Comparison of ENCODE assay signal across 28 mouse cellular contexts in genomic region chr3:159348053-159348452, GRCm38 (mm10).
DNase-seq lines count a peak whose midpoint lies in the region; ATAC-seq and TF ChIP-seq lines count a peak whose summit lies in the region.
"Had no signal": no experiment of that assay in that cellular context is flagged by ENCODE, and none has a peak within 500 bp of the region (broad histone marks: within the 10 kb centered on the region; RNA-seq: fewer than 3 reads in every experiment).

No protein-coding gene starts in this region.

- H3K27me3 ChIP-seq in embryonic facial prominence, embryonic 11.5 days (ENCODE audit: control insufficient read depth, insufficient read depth, low read length), result no peaks in the 10 kb centered on the region
- H3K27me3 ChIP-seq in embryonic facial prominence, embryonic 10.5 days (replicated peaks; ENCODE audit: low read depth, poor library complexity, severe bottlenecking), result no peaks in the 10 kb centered on the region
- no peaks in the 10 kb centered on the region for H3K27me3 ChIP-seq in hindbrain, postnatal 0 days (ENCODE audit: insufficient read depth, low read length)
- no peaks in the 10 kb centered on the region for H3K27me3 ChIP-seq in hindbrain, embryonic 14.5 days (ENCODE audit: control insufficient read depth, insufficient read depth, low read length)
- H3K27me3 ChIP-seq in embryonic facial prominence, embryonic 14.5 days (replicated peaks; ENCODE audit: control insufficient read depth, insufficient read depth, low read length), result no peaks in the 10 kb centered on the region
- H3K27me3 ChIP-seq in kidney, embryonic 15.5 days, result no peaks in the 10 kb centered on the region
- H3K27me3 ChIP-seq: embryonic facial prominence, embryonic 15.5 days; limb, embryonic 15.5 days; midbrain, embryonic 13.5 days; neural tube, embryonic 13.5 days; Patski had no signal

- no peaks in the 10 kb centered on the region for H3K36me3 ChIP-seq in embryonic facial prominence, embryonic 11.5 days (replicated peaks; ENCODE audit: control insufficient read depth, insufficient read depth, low read depth, low read length)
- no peaks in the 10 kb centered on the region for H3K36me3 ChIP-seq in embryonic facial prominence, embryonic 10.5 days (replicated peaks)
- H3K36me3 ChIP-seq in hindbrain, postnatal 0 days (ENCODE audit: insufficient read depth, low read length), result no peaks in the 10 kb centered on the region
- H3K36me3 ChIP-seq in hindbrain, embryonic 14.5 days (replicated peaks; ENCODE audit: control insufficient read depth, insufficient read depth), result no peaks in the 10 kb centered on the region
- no peaks in the 10 kb centered on the region for H3K36me3 ChIP-seq in embryonic facial prominence, embryonic 14.5 days (ENCODE audit: control insufficient read depth, insufficient read depth, low read length)
- no peaks in the 10 kb centered on the region for H3K36me3 ChIP-seq in kidney, embryonic 15.5 days
- H3K36me3 ChIP-seq: embryonic facial prominence, embryonic 15.5 days; limb, embryonic 10.5 days; limb, embryonic 15.5 days; midbrain, embryonic 13.5 days; neural tube, embryonic 13.5 days had no signal

- no peak for ATAC-seq in embryonic facial prominence, embryonic 11.5 days (replicated peaks; ENCODE audit: insufficient number of reproducible peaks, low FRiP score, low TSS enrichment, low read depth)
- ATAC-seq in hindbrain, postnatal 0 days, result no peak
- ATAC-seq in hindbrain, embryonic 14.5 days (ENCODE audit: low FRiP score), result no peak
- no peak for ATAC-seq in embryonic facial prominence, embryonic 14.5 days (ENCODE audit: low read depth)
- ATAC-seq in kidney, embryonic 15.5 days (replicated peaks; ENCODE audit: low FRiP score), result no peak
- ATAC-seq: intestine, embryonic 16.5 days; midbrain, embryonic 13.5 days; Patski had no signal

- 51% methylated on average over 2 of the region's 2 CpGs for WGBS in embryonic facial prominence, embryonic 11.5 days
- WGBS in embryonic facial prominence, embryonic 10.5 days, result 61% methylated on average over 2 of the region's 2 CpGs
- WGBS in hindbrain, postnatal 0 days, result 78% methylated on average over 2 of the region's 2 CpGs
- 92% methylated on average over 2 of the region's 2 CpGs for WGBS in hindbrain, embryonic 14.5 days
- 37% methylated on average over 2 of the region's 2 CpGs for WGBS in embryonic facial prominence, embryonic 14.5 days
- WGBS in kidney, embryonic 15.5 days, result 92% methylated on average over 2 of the region's 2 CpGs

- H3K4me1 ChIP-seq in embryonic facial prominence, embryonic 11.5 days (ENCODE audit: control insufficient read depth, insufficient read depth, low read length), result no peaks in the 10 kb centered on the region
- H3K4me1 ChIP-seq in embryonic facial prominence, embryonic 10.5 days, result no peaks in the 10 kb centered on the region
- no peaks in the 10 kb centered on the region for H3K4me1 ChIP-seq in hindbrain, postnatal 0 days (ENCODE audit: insufficient read depth, low read length)
- H3K4me1 ChIP-seq in hindbrain, embryonic 14.5 days (replicated peaks; ENCODE audit: control insufficient read depth, insufficient read depth, low read length), result no peaks in the 10 kb centered on the region
- H3K4me1 ChIP-seq in embryonic facial prominence, embryonic 14.5 days (ENCODE audit: control insufficient read depth, insufficient read depth, low read length), result no peaks in the 10 kb centered on the region
- H3K4me1 ChIP-seq in kidney, embryonic 15.5 days, result no peaks in the 10 kb centered on the region
- H3K4me1 ChIP-seq: embryonic facial prominence, embryonic 15.5 days; limb, embryonic 10.5 days; limb, embryonic 15.5 days; midbrain, embryonic 13.5 days; neural tube, embryonic 13.5 days had no signal

- no peak overlapping the region for H3K9ac ChIP-seq in embryonic facial prominence, embryonic 11.5 days (replicated peaks; ENCODE audit: low read length)
- H3K9ac ChIP-seq in hindbrain, postnatal 0 days (replicated peaks; ENCODE audit: low read length), result no peak overlapping the region
- no peak overlapping the region for H3K9ac ChIP-seq in hindbrain, embryonic 14.5 days
- no peak overlapping the region for H3K9ac ChIP-seq in embryonic facial prominence, embryonic 14.5 days (ENCODE audit: low read depth, low read length)
- H3K9ac ChIP-seq in kidney, embryonic 15.5 days, result no peak overlapping the region
- H3K9ac ChIP-seq: embryonic facial prominence, embryonic 15.5 days; limb, embryonic 15.5 days; liver, embryonic 14.5 days; midbrain, embryonic 13.5 days; neural tube, embryonic 13.5 days had no signal

- no peak overlapping the region for H3K4me3 ChIP-seq in embryonic facial prominence, embryonic 11.5 days (ENCODE audit: low read depth, low read length)
- H3K4me3 ChIP-seq in embryonic facial prominence, embryonic 10.5 days, result no peak overlapping the region
- no peak overlapping the region for H3K4me3 ChIP-seq in hindbrain, postnatal 0 days (ENCODE audit: low read length)
- H3K4me3 ChIP-seq in hindbrain, embryonic 14.5 days (replicated peaks; ENCODE audit: low read length), result no peak overlapping the region
- no peak overlapping the region for H3K4me3 ChIP-seq in embryonic facial prominence, embryonic 14.5 days (ENCODE audit: low read depth, low read length)
- no peak overlapping the region for H3K4me3 ChIP-seq in kidney, embryonic 15.5 days (replicated peaks)
- H3K4me3 ChIP-seq: embryonic facial prominence, embryonic 15.5 days; limb, embryonic 10.5 days; limb, embryonic 15.5 days; midbrain, embryonic 13.5 days; neural tube, embryonic 13.5 days had no signal

- H3K27ac ChIP-seq in embryonic facial prominence, embryonic 11.5 days (replicated peaks; ENCODE audit: low read depth, low read length), result no peak overlapping the region
- H3K27ac ChIP-seq in embryonic facial prominence, embryonic 10.5 days (replicated peaks), result no peak overlapping the region
- H3K27ac ChIP-seq in hindbrain, postnatal 0 days, result no peak overlapping the region
- H3K27ac ChIP-seq in hindbrain, embryonic 14.5 days, result no peak overlapping the region
- no peak overlapping the region for H3K27ac ChIP-seq in embryonic facial prominence, embryonic 14.5 days (replicated peaks; ENCODE audit: low read depth, low read length)
- H3K27ac ChIP-seq in kidney, embryonic 15.5 days, result no peak overlapping the region
- H3K27ac ChIP-seq: embryonic facial prominence, embryonic 15.5 days; limb, embryonic 10.5 days; limb, embryonic 15.5 days; liver, embryonic 14.5 days; macrophage; midbrain, embryonic 13.5 days; neural tube, embryonic 13.5 days; stomach, postnatal 0 days had no signal

- DNase-seq in embryonic facial prominence, embryonic 11.5 days (ENCODE audit: low spot score), result peak; percentile 23
- DNase-seq in embryonic facial prominence, embryonic 10.5 days (ENCODE audit: low spot score), result no peak
- peak; percentile 1 for DNase-seq in hindbrain, postnatal 0 days (ENCODE audit: low spot score)
- DNase-seq in hindbrain, embryonic 14.5 days (ENCODE audit: low spot score), result no peak
- DNase-seq in embryonic facial prominence, embryonic 14.5 days (ENCODE audit: low spot score), result peak; percentile 5
- peak; percentile 16 for DNase-seq in layer of hippocampus, adult 9-10 months (ENCODE audit: low spot score)
- no peak for DNase-seq in left cerebral cortex, postnatal 14 days (ENCODE audit: low spot score in 2 of 2)
- DNase-seq: adrenal gland, postnatal 14 days; cerebellum, adult 18-20 months; gastrocnemius, postnatal 10 days; kidney, adult 8-10 months; kidney, postnatal 14 days; lung, adult 2 months; lung, postnatal 10 days; right cerebral cortex, postnatal 4 days; thymus, adult 2 months; thymus, postnatal 36 days had no signal

- TF ChIP-seq CTCF in hindbrain, postnatal 0 days (IDR thresholded peaks at IDR 0.05; ENCODE audit: low read depth), result no peak

- no peak overlapping the region for H3K4me2 ChIP-seq in embryonic facial prominence, embryonic 11.5 days (ENCODE audit: low read depth, low read length)
- no peak overlapping the region for H3K4me2 ChIP-seq in hindbrain, postnatal 0 days (ENCODE audit: low read depth, low read length)
- H3K4me2 ChIP-seq in hindbrain, embryonic 14.5 days (replicated peaks), result no peak overlapping the region
- no peak overlapping the region for H3K4me2 ChIP-seq in embryonic facial prominence, embryonic 14.5 days (ENCODE audit: low read depth, low read length)
- no peak overlapping the region for H3K4me2 ChIP-seq in kidney, embryonic 15.5 days
- H3K4me2 ChIP-seq: embryonic facial prominence, embryonic 15.5 days; limb, embryonic 15.5 days; midbrain, embryonic 13.5 days; neural tube, embryonic 13.5 days had no signal

- intact Hi-C loops in left cerebral cortex, postnatal 14 days (cut with DNase I), result no loop called here

- no peaks in the 10 kb centered on the region for H3K9me3 ChIP-seq in embryonic facial prominence, embryonic 11.5 days (replicated peaks; ENCODE audit: control insufficient read depth, low read length)
- peaks cover 5% of the 10 kb centered on the region; the same call in 1 of the 2 replicates for H3K9me3 ChIP-seq in embryonic facial prominence, embryonic 10.5 days
- H3K9me3 ChIP-seq in hindbrain, postnatal 0 days (ENCODE audit: low read length), result no peaks in the 10 kb centered on the region
- H3K9me3 ChIP-seq in hindbrain, embryonic 14.5 days (ENCODE audit: control insufficient read depth, low read length), result peaks cover 7% of the 10 kb centered on the region; the same call in 1 of the 2 replicates
- H3K9me3 ChIP-seq in embryonic facial prominence, embryonic 14.5 days (ENCODE audit: control insufficient read depth, low read length), result peaks cover 7% of the 10 kb centered on the region; the same call in 1 of the 2 replicates
- no peaks in the 10 kb centered on the region for H3K9me3 ChIP-seq in kidney, embryonic 15.5 days (replicated peaks)
- H3K9me3 ChIP-seq: embryonic facial prominence, embryonic 15.5 days; limb, embryonic 10.5 days; limb, embryonic 15.5 days; midbrain, embryonic 13.5 days had no signal

Comparison
In these comparisons a context has a peak if more than half of its experiments do, and no peak if none do; other contexts are left out.
1. DNase-seq: peak in embryonic facial prominence, embryonic 11.5 days (single experiment), hindbrain, postnatal 0 days (single experiment), embryonic facial prominence, embryonic 14.5 days (single experiment) and layer of hippocampus, adult 9-10 months (single experiment); none in embryonic facial prominence, embryonic 10.5 days (single experiment), hindbrain, embryonic 14.5 days (single experiment) and left cerebral cortex, postnatal 14 days (0 of 2).